Comparison of ENCODE assay signal across 8 mouse cellular contexts in genomic region chr7:34911919-34912897, GRCm38 (mm10). TPM values are rescaled to one million over a fixed set of nuclear protein-coding genes. Genes with fewer than 3 reads are reported as not detected.
A peak's percentile ranks its signal among the peaks of the same experiment; 100 is the strongest.
DNase-seq lines count a peak whose midpoint lies in the region; ATAC-seq and TF ChIP-seq lines count a peak whose summit lies in the region.

TSS of gene Pepd (plus strand) at chr7:34912379.

- H3K4me2 ChIP-seq in hindbrain, postnatal 0 days (ENCODE audit: low read depth, low read length): peak within 1 kb of the TSS; percentile 91

- DNase-seq in gastrocnemius, adult 2 months: peak; percentile 92
- DNase-seq in hindbrain, postnatal 0 days (ENCODE audit: low spot score): peak; percentile 93
- peak; percentile 26 to 79 for DNase-seq in left cerebral cortex, adult 9 months (ENCODE audit: low spot score in 2 of 2)
- peak; percentile 88 for DNase-seq in right cerebral cortex, postnatal 14 days
- DNase-seq in urinary bladder, postnatal 36 days (ENCODE audit: low spot score in 2 of 2): peak; percentile 78 to 87

- H3K4me1 ChIP-seq in hindbrain, postnatal 0 days (ENCODE audit: insufficient read depth, low read length): 0 out of 2 replicates have a peak, but pooled peaks cover 6% of the 10 kb centered on the region

- H3K9me3 ChIP-seq in hindbrain, postnatal 0 days (ENCODE audit: low read length): no peaks in the 10 kb centered on the region

- TF ChIP-seq CTCF in gastrocnemius, adult 2 months (IDR thresholded peaks at IDR 0.05): no peak
- TF ChIP-seq CTCF in hindbrain, postnatal 0 days (IDR thresholded peaks at IDR 0.05; ENCODE audit: low read depth): no peak

- H3K27ac ChIP-seq in gastrocnemius, adult 2 months: peak within 1 kb of the TSS; percentile 93
- H3K27ac ChIP-seq in hindbrain, postnatal 0 days: no peak within 1 kb of the TSS

- intact Hi-C loops in gastrocnemius, adult 2 months (cut with DNase I): loop anchor here (10.0 kb wide), 1 partner anchor 237 kb away; no protein-coding TSS in a partner anchor

- no peaks in the 10 kb centered on the region for H3K36me3 ChIP-seq in hindbrain, postnatal 0 days (ENCODE audit: insufficient read depth, low read length)

- peak within 1 kb of the TSS; percentile 55 for H3K9ac ChIP-seq in hindbrain, postnatal 0 days (replicated peaks; ENCODE audit: low read length)

- H3K27me3 ChIP-seq in hindbrain, postnatal 0 days (ENCODE audit: insufficient read depth, low read length): no peaks in the 10 kb centered on the region

- WGBS in hindbrain, postnatal 0 days: 6% methylated on average over 44 of the region's 44 CpGs

- ATAC-seq in activated CD4-positive, CD25-positive, alpha-beta regulatory T cell, adult 4 months: peak; percentile 96
- ATAC-seq in common myeloid progenitor, adult 5-6 weeks (replicated peaks; ENCODE audit: low read depth, poor library complexity, severe bottlenecking): peak; percentile 96
- ATAC-seq in hindbrain, postnatal 0 days: peak; percentile 95
- ATAC-seq in megakaryocyte progenitor cell, adult 5-6 weeks (replicated peaks; ENCODE audit: poor library complexity): peak; percentile 97

- H3K4me3 ChIP-seq in gastrocnemius, adult 2 months: peak within 1 kb of the TSS; percentile 95
- peak within 1 kb of the TSS; percentile 60 for H3K4me3 ChIP-seq in hindbrain, postnatal 0 days (ENCODE audit: low read length)

RNA-seq across cellular contexts. Expression of gene Pepd, which starts in this region (rescaled TPM):
- 10 to 100 TPM; 53.8 to 54.2 TPM for polyA plus RNA-seq in activated CD4-positive, CD25-positive, alpha-beta regulatory T cell, adult 4 months (2017; shearing (Covaris generic))
- 30.1 and 33.0 TPM in 2 replicates for total RNA-seq in common myeloid progenitor, adult 5-6 weeks (2017)
- total RNA-seq in gastrocnemius, adult 2 months (2021): 10 to 100 TPM; 24.1 to 24.3 TPM
- 57.9 and 60.0 TPM in 2 replicates for total RNA-seq in hindbrain, postnatal 0 days (2014; rRNA removed)
- polyA plus RNA-seq in hindbrain, postnatal 0 days (2015; fragmentation: Nextera tagmentation; extraction: Ambion mirVana): 61.5 and 64.5 TPM in 2 replicates
- total RNA-seq in megakaryocyte progenitor cell, adult 5-6 weeks (2015): 32.6 and 37.7 TPM in 2 replicates
- 30.8 and 40.6 TPM in 2 replicates for total RNA-seq in megakaryocyte progenitor cell, adult 5-6 weeks (2017)
